Mouse (Mus musculus) midbrain, embryonic 14.5 days (tissue): ENCODE data around the gene Slc24a2. TPM values are rescaled to one million over a fixed set of nuclear protein-coding genes. Genes with fewer than 3 reads are reported as not detected.
A peak's percentile ranks its signal among the peaks of the same experiment; 100 is the strongest.

Experiments
- ATAC-seq: fragments of 200-750 bp; cut with Nextera tagmentation; 2 replicates; pipeline ENCODE4 v1.8.0; 2017; ENCODE audit warnings: moderate number of reproducible peaks, moderate library complexity; ENCODE audit not compliant: low FRiP score, low TSS enrichment
- DNase-seq: peaks from one replicate; pipeline ENCODE4 v3.0.0-alpha.2; 2015
- H3K27ac ChIP-seq: fragments of 300-500 bp; sonication (generic); replicated peaks from 2 replicates; pipeline ENCODE4 v1.5.1; 2014; ENCODE audit warnings: mild to moderate bottlenecking, low read depth, low read length, moderate library complexity
- H3K27me3 ChIP-seq: fragments of 300-500 bp; sonication (generic); 2 replicates; pipeline ENCODE4 v1.6.1; 2014; ENCODE audit warnings: low read length, control low read depth, mixed read lengths; ENCODE audit not compliant: control insufficient read depth, insufficient read depth
- H3K36me3 ChIP-seq: fragments of 300-500 bp; sonication (generic); 2 replicates; pipeline ENCODE4 v1.6.1; 2014; ENCODE audit warnings: low read length, control low read depth; ENCODE audit not compliant: control insufficient read depth, insufficient read depth
- H3K4me1 ChIP-seq: fragments of 300-500 bp; sonication (generic); 2 replicates; pipeline ENCODE4 v1.6.1; 2014; ENCODE audit warnings: mild to moderate bottlenecking, antibody characterized with exemption, low read length, control low read depth; ENCODE audit not compliant: control insufficient read depth, insufficient read depth
- H3K4me2 ChIP-seq: fragments of 300-500 bp; sonication (generic); 2 replicates; pipeline ENCODE4 v1.6.1; 2014; ENCODE audit warnings: mild to moderate bottlenecking, low read length, moderate library complexity
- H3K4me3 ChIP-seq: fragments of 300-500 bp; sonication (generic); replicated peaks from 2 replicates; pipeline ENCODE4 v1.5.1; 2014; ENCODE audit warnings: low read depth, low read length
- H3K9ac ChIP-seq: fragments of 300-500 bp; sonication (generic); replicated peaks from 2 replicates; pipeline ENCODE4 v1.6.1; 2014; ENCODE audit warnings: mild to moderate bottlenecking, low read length, moderate library complexity
- H3K9me3 ChIP-seq: fragments of 300-500 bp; sonication (generic); 2 replicates; pipeline ENCODE4 v1.6.1; 2016; ENCODE audit warnings: low read length, control low read depth, mixed read lengths; ENCODE audit not compliant: control insufficient read depth
- WGBS: fragments of 180-500 bp; shearing (Covaris S2); extraction: QIAGEN DNeasy Blood & Tissue Kit; methylation state at CpG from one replicate; pipeline ENCODE4 v1.1.7; 2014; 5-methylcytosine and 5-hydroxymethylcytosine counted together
- polyA plus RNA-seq: library from polyadenylated mRNA; unstranded; fragments of >200 nt; fragmentation: Nextera tagmentation; extraction: Ambion mirVana; gene quantifications from 2 replicates; pipeline ENCODE4 v1.2.1, GENCODE M21; 2014

The Slc24a2 gene
- polyA plus RNA-seq, 1 experiment from 2014 or later, result 4.0 TPM

DNA sequence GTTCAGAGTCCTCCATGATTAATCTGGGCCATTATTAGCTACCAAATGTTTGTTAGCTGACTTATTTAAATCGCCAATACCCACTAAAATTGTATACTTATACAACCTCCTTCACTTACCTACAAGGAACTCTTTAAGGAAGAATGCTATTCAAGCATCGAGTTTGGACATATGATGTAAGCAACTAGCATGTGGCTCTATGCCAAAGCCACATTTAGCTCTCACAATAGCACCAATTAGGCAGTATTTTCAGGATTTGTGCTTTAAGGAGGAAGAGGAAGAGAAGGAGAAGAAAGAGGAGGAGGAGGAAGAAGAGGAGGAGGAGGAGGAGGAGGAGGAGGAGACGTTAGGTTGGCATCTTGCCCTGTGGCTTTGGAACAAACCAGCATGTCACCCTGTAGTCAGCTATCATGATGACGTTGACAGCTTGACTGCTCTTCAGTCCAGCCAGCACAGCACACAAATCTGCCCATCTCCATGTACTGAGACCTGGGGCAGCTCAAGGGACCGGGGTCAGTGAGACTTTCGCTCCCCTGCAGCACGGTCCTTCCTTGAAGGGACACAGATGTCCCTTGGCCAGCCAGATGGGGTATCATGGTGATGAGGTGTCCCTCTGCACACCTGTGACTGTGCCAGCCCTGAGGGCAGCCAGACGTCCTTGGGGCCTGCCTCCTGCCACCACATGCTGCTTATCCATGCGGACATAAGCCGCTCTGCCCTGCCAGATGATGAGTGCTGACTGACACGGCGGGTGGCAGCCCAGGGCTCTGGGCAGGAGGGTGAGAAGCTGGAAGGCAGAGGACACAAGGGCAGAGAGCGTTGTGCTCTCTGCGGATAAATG lies 203.7 kb downstream of the Slc24a2 start:
- Histone ChIP-seq H3K36me3 (no peaks in the 10 kb centered on the region), H3K4me2 (no peak overlapping the region), H3K27ac (no peak overlapping the region), H3K4me1 (no peaks in the 10 kb centered on the region), H3K9ac (no peak overlapping the region), H3K27me3 (no peaks in the 10 kb centered on the region), H3K4me3 (no peak overlapping the region), H3K9me3 (no peaks in the 10 kb centered on the region)
- WGBS, result 57% methylated on average over 14 of the region's 14 CpGs
- no peak for DNase-seq
- ATAC-seq, result peak; percentile 37; the same call in 1 of the 2 replicates

GRCm38 (mm10) chr4:87024556-87024955 lies 205.7 kb downstream of the Slc24a2 start:
- Histone ChIP-seq H3K4me1 (no peaks in the 10 kb centered on the region), H3K27ac (no peak overlapping the region), H3K36me3 (no peaks in the 10 kb centered on the region), H3K9ac (no peak overlapping the region), H3K9me3 (no peaks in the 10 kb centered on the region), H3K4me2 (no peak overlapping the region), H3K4me3 (no peak overlapping the region), H3K27me3 (no peaks in the 10 kb centered on the region)
- ATAC-seq, result no peak
- DNase-seq, result no peak
- 74% methylated on average over 8 of the region's 8 CpGs for WGBS

DNA sequence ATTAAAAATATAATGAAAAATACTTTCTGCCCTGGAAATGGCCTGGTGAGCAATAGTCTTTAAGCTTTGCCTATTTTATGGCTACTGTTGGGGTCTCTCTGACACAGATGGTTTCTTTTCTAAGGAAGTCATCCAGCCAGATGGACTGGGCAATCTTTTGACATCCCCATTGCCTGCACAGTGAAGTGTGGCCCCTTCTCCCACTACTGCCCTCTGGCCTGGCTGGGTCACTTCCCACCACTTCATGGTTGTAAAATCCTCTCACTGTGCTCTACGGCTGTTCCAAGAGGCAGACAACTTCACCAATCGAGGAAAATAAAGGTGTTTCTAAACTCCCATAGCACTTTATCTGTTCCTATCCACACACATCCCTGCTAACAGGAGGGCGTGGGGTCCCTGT lies 208.7 kb downstream of the Slc24a2 start:
- H3K36me3 ChIP-seq, result no peaks in the 10 kb centered on the region
- WGBS, result 56% methylated on average over 3 of the region's 3 CpGs
- no peaks in the 10 kb centered on the region for H3K4me1 ChIP-seq
- H3K4me3 ChIP-seq, result no peak overlapping the region
- no peaks in the 10 kb centered on the region for H3K27me3 ChIP-seq
- no peaks in the 10 kb centered on the region for H3K9me3 ChIP-seq
- H3K9ac ChIP-seq, result no peak overlapping the region
- ATAC-seq (no peak), DNase-seq (no peak)
- H3K4me2 ChIP-seq, result no peak overlapping the region
- H3K27ac ChIP-seq, result no peak overlapping the region

DNA sequence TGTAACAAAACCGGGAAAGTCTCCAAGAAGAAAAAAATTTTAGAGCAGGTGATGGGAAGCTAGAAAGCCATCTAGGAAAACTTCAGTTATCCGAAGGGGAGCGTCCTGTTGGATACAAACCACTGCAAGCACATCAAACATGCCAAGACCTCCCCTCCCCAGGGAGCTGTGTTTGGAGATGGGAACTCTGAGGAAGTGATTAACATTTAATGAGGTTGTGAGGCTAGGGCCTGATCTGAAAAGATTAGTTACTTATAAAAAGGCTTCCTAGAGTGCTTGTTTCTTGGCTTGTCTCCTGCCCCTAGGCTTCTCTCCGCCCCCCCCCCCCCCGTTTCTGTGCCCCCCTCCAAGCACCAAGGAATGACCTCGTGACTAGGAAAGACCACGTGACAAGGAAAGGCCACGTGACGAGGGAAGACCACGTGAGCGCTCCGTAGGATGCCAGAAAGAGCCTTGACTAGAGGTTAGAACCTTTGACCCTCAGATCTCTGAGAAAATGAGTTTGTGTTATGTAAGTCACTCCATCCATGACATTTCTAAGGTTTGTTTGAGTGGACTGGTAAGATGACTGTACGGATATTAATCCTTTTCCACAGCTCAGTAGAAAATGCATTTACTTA lies 210.7 kb downstream of the Slc24a2 start:
- no peak overlapping the region for H3K4me3 ChIP-seq
- H3K4me1 ChIP-seq, result no peaks in the 10 kb centered on the region
- H3K27ac ChIP-seq, result no peak overlapping the region
- H3K4me2 ChIP-seq, result no peak overlapping the region
- no peak overlapping the region for H3K9ac ChIP-seq
- no peak for ATAC-seq
- peak; percentile 51 for DNase-seq
- H3K9me3 ChIP-seq, result no peaks in the 10 kb centered on the region
- no peaks in the 10 kb centered on the region for H3K27me3 ChIP-seq
- WGBS, result 56% methylated on average over 13 of the region's 13 CpGs
- no peaks in the 10 kb centered on the region for H3K36me3 ChIP-seq

- no peak overlapping the region for H3K27ac ChIP-seq
- ATAC-seq, result no peak
- 93% methylated on average over 9 of the region's 9 CpGs for WGBS
- DNase-seq, result no peak
- H3K27me3 ChIP-seq, result no peaks in the 10 kb centered on the region
- H3K4me1 ChIP-seq, result no peaks in the 10 kb centered on the region
- H3K9ac ChIP-seq, result no peak overlapping the region
- H3K9me3 ChIP-seq, result no peaks in the 10 kb centered on the region
- H3K4me3 ChIP-seq, result no peak overlapping the region
- no peaks in the 10 kb centered on the region for H3K36me3 ChIP-seq
- no peak overlapping the region for H3K4me2 ChIP-seq
These were observed 211.9 kb downstream of the Slc24a2 start for GRCm38 (mm10) chr4:87018073-87018997.

- DNase-seq, result no peak
- WGBS, result 70% methylated on average over 3 of the region's 3 CpGs
- ATAC-seq, result no peak
These were observed 212.8 kb downstream of the Slc24a2 start for GRCm38 (mm10) chr4:87017464-87017863.

GRCm38 (mm10) chr4:87015746-87016145 lies 214.5 kb downstream of the Slc24a2 start:
- 93% methylated on average over 4 of the region's 4 CpGs for WGBS
- no peak overlapping the region for H3K9ac ChIP-seq
- no peak overlapping the region for H3K27ac ChIP-seq
- DNase-seq, result no peak
- H3K27me3 ChIP-seq, result no peaks in the 10 kb centered on the region
- no peak overlapping the region for H3K4me2 ChIP-seq
- no peaks in the 10 kb centered on the region for H3K9me3 ChIP-seq
- no peaks in the 10 kb centered on the region for H3K4me1 ChIP-seq
- H3K36me3 ChIP-seq, result no peaks in the 10 kb centered on the region
- H3K4me3 ChIP-seq, result no peak overlapping the region
- ATAC-seq, result no peak

More at GRCm38 (mm10) chr4:87017464-87017863, 212.8 kb downstream of the Slc24a2 start:
- Histone ChIP-seq H3K27me3 (no peaks in the 10 kb centered on the region), H3K27ac (no peak overlapping the region), H3K36me3 (no peaks in the 10 kb centered on the region), H3K4me3 (no peak overlapping the region), H3K4me1 (no peaks in the 10 kb centered on the region), H3K9me3 (no peaks in the 10 kb centered on the region), H3K9ac (no peak overlapping the region), H3K4me2 (no peak overlapping the region)

GRCm38 (mm10) chr4:87013721-87014620 lies 216.3 kb downstream of the Slc24a2 start:
- WGBS, result 84% methylated on average over 7 of the region's 7 CpGs
- Histone ChIP-seq H3K4me1 (no peaks in the 10 kb centered on the region), H3K9me3 (no peaks in the 10 kb centered on the region), H3K4me2 (no peak overlapping the region), H3K4me3 (no peak overlapping the region), H3K27ac (no peak overlapping the region), H3K36me3 (no peaks in the 10 kb centered on the region), H3K27me3 (no peaks in the 10 kb centered on the region), H3K9ac (no peak overlapping the region)
- ATAC-seq (no peak), DNase-seq (no peak)
